ENCODE assay signal across 8 mouse cellular contexts in the genomic region with DNA sequence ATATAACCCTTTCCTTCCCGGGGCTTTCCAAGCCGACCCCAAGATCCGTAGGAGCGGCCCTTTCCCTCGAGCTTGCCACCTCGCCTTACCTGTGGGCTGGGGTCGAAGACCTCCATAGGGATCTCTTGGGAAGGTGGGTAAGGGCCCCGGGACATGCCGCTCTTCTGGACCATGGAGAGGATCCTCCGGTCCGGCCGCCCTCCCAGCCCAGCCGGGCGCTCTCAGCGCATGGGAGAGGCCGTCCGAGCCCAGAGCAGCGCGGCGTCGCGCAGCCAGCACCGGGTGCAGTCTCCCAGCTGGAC. TPM values are rescaled to one million over a fixed set of nuclear protein-coding genes. Genes with fewer than 3 reads are reported as not detected.
DNase-seq lines count a peak whose midpoint lies in the region; ATAC-seq lines count a peak whose summit lies in the region.

No protein-coding gene starts in this region.

- no peak for DNase-seq in lung, postnatal 14 days
- no peak for DNase-seq in forebrain, embryonic 10.5 days (ENCODE audit: extremely low spot score, low spot score)
- no peak for DNase-seq in limb, embryonic 10.5 days (ENCODE audit: low spot score)
- no peak for DNase-seq in layer of hippocampus, adult 9-11 months
- DNase-seq in right cerebral cortex, postnatal 36 days (ENCODE audit: low spot score in 2 of 2) = no peak
- no peak for DNase-seq in kidney, adult 11 months

- H3K27ac ChIP-seq in lung, embryonic 16.5 days (ENCODE audit: low read length) = peak overlapping the region; percentile 75
- H3K27ac ChIP-seq in forebrain, embryonic 10.5 days = peak overlapping the region; percentile 95
- peak overlapping the region; percentile 94 for H3K27ac ChIP-seq in limb, embryonic 10.5 days
- peak overlapping the region; percentile 97 for H3K27ac ChIP-seq in neural tube, embryonic 14.5 days (ENCODE audit: low read depth, low read length)

- H3K9me3 ChIP-seq in lung, embryonic 16.5 days (ENCODE audit: control insufficient read depth, low read length) = no peaks in the 10 kb centered on the region
- no peaks in the 10 kb centered on the region for H3K9me3 ChIP-seq in forebrain, embryonic 10.5 days
- H3K9me3 ChIP-seq in limb, embryonic 10.5 days (replicated peaks) = no peaks in the 10 kb centered on the region
- no peaks in the 10 kb centered on the region for H3K9me3 ChIP-seq in neural tube, embryonic 14.5 days (ENCODE audit: control insufficient read depth, low read length)

- 0% methylated on average over 23 of the region's 23 CpGs for WGBS in lung, embryonic 16.5 days
- WGBS in forebrain, embryonic 10.5 days = 0% methylated on average over 23 of the region's 23 CpGs
- under 1% methylated on average over 23 of the region's 23 CpGs for WGBS in limb, embryonic 10.5 days
- under 1% methylated on average over 23 of the region's 23 CpGs for WGBS in neural tube, embryonic 14.5 days

- ATAC-seq in lung, embryonic 16.5 days (ENCODE audit: low read depth) = no peak
- peak; percentile 19; the same call in 1 of the 2 replicates for ATAC-seq in neural tube, embryonic 14.5 days (ENCODE audit: low read depth)

- peak overlapping the region; percentile 78 for H3K4me3 ChIP-seq in lung, embryonic 16.5 days (ENCODE audit: low read length)
- H3K4me3 ChIP-seq in forebrain, embryonic 10.5 days = peak overlapping the region; percentile 64
- H3K4me3 ChIP-seq in limb, embryonic 10.5 days = peak overlapping the region; percentile 85
- peak overlapping the region; percentile 89 for H3K4me3 ChIP-seq in neural tube, embryonic 14.5 days (ENCODE audit: low read depth, low read length)

- H3K4me1 ChIP-seq in lung, embryonic 16.5 days (replicated peaks; ENCODE audit: control insufficient read depth, insufficient read depth, low read length) = peaks cover 23% of the 10 kb centered on the region
- H3K4me1 ChIP-seq in forebrain, embryonic 10.5 days = peaks cover 70% of the 10 kb centered on the region
- peaks cover 56% of the 10 kb centered on the region for H3K4me1 ChIP-seq in limb, embryonic 10.5 days
- H3K4me1 ChIP-seq in neural tube, embryonic 14.5 days (ENCODE audit: control insufficient read depth, insufficient read depth, low read length) = peaks cover 37% of the 10 kb centered on the region

- no peaks in the 10 kb centered on the region for H3K27me3 ChIP-seq in lung, embryonic 16.5 days (ENCODE audit: control insufficient read depth, insufficient read depth, low read depth, low read length)
- peaks cover 34% of the 10 kb centered on the region for H3K27me3 ChIP-seq in forebrain, embryonic 10.5 days (ENCODE audit: poor library complexity, severe bottlenecking)
- H3K27me3 ChIP-seq in limb, embryonic 10.5 days (ENCODE audit: low read depth, poor library complexity, severe bottlenecking) = peaks cover 22% of the 10 kb centered on the region
- no peaks in the 10 kb centered on the region for H3K27me3 ChIP-seq in neural tube, embryonic 14.5 days (ENCODE audit: control insufficient read depth, insufficient read depth, low read length)

- peak overlapping the region; percentile 99 for H3K4me2 ChIP-seq in lung, embryonic 16.5 days (ENCODE audit: low read depth, low read length)
- peak overlapping the region; percentile 61 for H3K4me2 ChIP-seq in neural tube, embryonic 14.5 days (ENCODE audit: low read depth, low read length)

- H3K9ac ChIP-seq in lung, embryonic 16.5 days (ENCODE audit: low read length) = peak overlapping the region; percentile 84
- peak overlapping the region; percentile 98 for H3K9ac ChIP-seq in neural tube, embryonic 14.5 days (replicated peaks; ENCODE audit: low read depth, low read length)

- no peaks in the 10 kb centered on the region; the same call in 1 of the 2 replicates for H3K36me3 ChIP-seq in lung, embryonic 16.5 days (ENCODE audit: control insufficient read depth, insufficient read depth, low read length)
- peaks cover 12% of the 10 kb centered on the region for H3K36me3 ChIP-seq in forebrain, embryonic 10.5 days (replicated peaks)
- H3K36me3 ChIP-seq in limb, embryonic 10.5 days = peaks cover 12% of the 10 kb centered on the region; the same call in 1 of the 2 replicates
- H3K36me3 ChIP-seq in neural tube, embryonic 14.5 days (ENCODE audit: control insufficient read depth, insufficient read depth, low read length) = peaks cover 7% of the 10 kb centered on the region

RNA-seq across cellular contexts. Expression of gene Cacnb1, which starts 0.6 kb away (rescaled TPM):
- 6.4 and 6.7 TPM in 2 replicates for polyA plus RNA-seq in lung, embryonic 16.5 days (2015; fragmentation: Nextera tagmentation; extraction: Ambion mirVana)
- polyA plus RNA-seq in forebrain, embryonic 10.5 days (2016; fragmentation: Nextera tagmentation; extraction: Ambion mirVana) = 5.3 and 6.0 TPM in 2 replicates
- 3.4 and 6.5 TPM in 2 replicates for polyA plus RNA-seq in limb, embryonic 10.5 days (2016; fragmentation: Nextera tagmentation; extraction: Ambion mirVana)
- 32.4 and 37.1 TPM in 2 replicates for polyA plus RNA-seq in neural tube, embryonic 14.5 days (2014; fragmentation: Nextera tagmentation; extraction: Ambion mirVana)

RNA-seq across cellular contexts. Expression of gene Rpl19, which starts 4.3 kb away (rescaled TPM):
- polyA plus RNA-seq in lung, embryonic 16.5 days (2015; fragmentation: Nextera tagmentation; extraction: Ambion mirVana) = 999 and 1,043 TPM in 2 replicates
- 1,192 and 1,195 TPM in 2 replicates for polyA plus RNA-seq in forebrain, embryonic 10.5 days (2016; fragmentation: Nextera tagmentation; extraction: Ambion mirVana)
- polyA plus RNA-seq in limb, embryonic 10.5 days (2016; fragmentation: Nextera tagmentation; extraction: Ambion mirVana) = 1,186 and 1,476 TPM in 2 replicates
- polyA plus RNA-seq in neural tube, embryonic 14.5 days (2014; fragmentation: Nextera tagmentation; extraction: Ambion mirVana) = 656 and 678 TPM in 2 replicates

RNA-seq across cellular contexts. Expression of gene Arl5c, which starts 26.2 kb away (rescaled TPM):
- polyA plus RNA-seq in lung, embryonic 16.5 days (2015; fragmentation: Nextera tagmentation; extraction: Ambion mirVana) = 6.2 and 8.0 TPM in 2 replicates
- polyA plus RNA-seq in forebrain, embryonic 10.5 days (2016; fragmentation: Nextera tagmentation; extraction: Ambion mirVana) = 15.2 and 17.6 TPM in 2 replicates
- 12.4 and 17.8 TPM in 2 replicates for polyA plus RNA-seq in limb, embryonic 10.5 days (2016; fragmentation: Nextera tagmentation; extraction: Ambion mirVana)
- 6.1 and 11.0 TPM in 2 replicates for polyA plus RNA-seq in neural tube, embryonic 14.5 days (2014; fragmentation: Nextera tagmentation; extraction: Ambion mirVana)

RNA-seq across cellular contexts. Expression of gene Stac2, which starts 31.1 kb away (rescaled TPM):
- polyA plus RNA-seq in lung, embryonic 16.5 days (2015; fragmentation: Nextera tagmentation; extraction: Ambion mirVana) = 0.11 and 0.29 TPM in 2 replicates
- 0.32 and 0.42 TPM in 2 replicates for polyA plus RNA-seq in forebrain, embryonic 10.5 days (2016; fragmentation: Nextera tagmentation; extraction: Ambion mirVana)
- 0.28 and 0.56 TPM in 2 replicates for polyA plus RNA-seq in limb, embryonic 10.5 days (2016; fragmentation: Nextera tagmentation; extraction: Ambion mirVana)
- polyA plus RNA-seq in neural tube, embryonic 14.5 days (2014; fragmentation: Nextera tagmentation; extraction: Ambion mirVana) = 16.0 and 18.1 TPM in 2 replicates

RNA-seq across cellular contexts. Expression of gene Plxdc1, which starts 36.0 kb away (rescaled TPM):
- polyA plus RNA-seq in lung, embryonic 16.5 days (2015; fragmentation: Nextera tagmentation; extraction: Ambion mirVana) = 1.4 and 1.6 TPM in 2 replicates
- 0.11 and 0.16 TPM in 2 replicates for polyA plus RNA-seq in forebrain, embryonic 10.5 days (2016; fragmentation: Nextera tagmentation; extraction: Ambion mirVana)
- polyA plus RNA-seq in limb, embryonic 10.5 days (2016; fragmentation: Nextera tagmentation; extraction: Ambion mirVana) = not detected in 2 replicates
- polyA plus RNA-seq in neural tube, embryonic 14.5 days (2014; fragmentation: Nextera tagmentation; extraction: Ambion mirVana) = 0.39 and 0.70 TPM in 2 replicates
